Mouse (Mus musculus) stomach, postnatal 0 days (tissue): ENCODE results near the gene Plcl1.

Source experiments
- CTCF ChIP-seq: IDR thresholded peaks from 2 replicates; pipeline ENCODE4 v1.5.1; 2016; ENCODE audit warnings: antibody characterized with exemption, low read depth, mild to moderate bottlenecking, moderate library complexity
- EP300 ChIP-seq: optimal IDR thresholded peaks from 2 replicates; pipeline ENCODE3; 2016; ENCODE audit warnings: antibody characterized with exemption

DNA sequence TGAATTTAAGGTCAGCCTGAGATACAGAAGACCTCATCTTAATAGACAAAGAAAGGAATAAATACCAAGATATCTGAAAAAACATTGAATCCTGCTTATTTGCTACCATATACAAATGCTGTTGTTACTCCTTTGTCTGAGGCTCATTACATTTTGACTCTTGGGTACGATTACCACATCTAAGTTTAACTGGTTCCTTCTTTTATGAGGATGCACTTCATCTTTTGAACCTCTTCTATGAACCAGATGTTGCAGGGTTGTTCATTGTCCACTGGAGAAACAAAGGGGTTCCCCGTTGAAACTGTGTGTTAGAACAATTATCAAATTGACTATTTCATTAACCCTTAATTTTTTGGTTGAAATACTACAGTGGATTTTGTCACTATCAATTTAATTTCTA, 357.4 kb downstream of the Plcl1 start:
- no peak for TF ChIP-seq CTCF
- no peak for TF ChIP-seq EP300
